Mouse (Mus musculus) erythroblast, embryonic 14.5 days (primary cell): ENCODE data around the gene Chpf2.

Experiments
- GATA1 ChIP-seq: IDR thresholded peaks from 2 replicates; pipeline ENCODE4 v1.6.1; 2012; ENCODE audit warnings: low read length, inconsistent platforms, mixed read lengths
- TAL1 ChIP-seq: IDR thresholded peaks from 3 replicates; pipeline ENCODE4 v1.6.1; 2012; ENCODE audit warnings: low read length, inconsistent platforms, mixed read lengths

DNA sequence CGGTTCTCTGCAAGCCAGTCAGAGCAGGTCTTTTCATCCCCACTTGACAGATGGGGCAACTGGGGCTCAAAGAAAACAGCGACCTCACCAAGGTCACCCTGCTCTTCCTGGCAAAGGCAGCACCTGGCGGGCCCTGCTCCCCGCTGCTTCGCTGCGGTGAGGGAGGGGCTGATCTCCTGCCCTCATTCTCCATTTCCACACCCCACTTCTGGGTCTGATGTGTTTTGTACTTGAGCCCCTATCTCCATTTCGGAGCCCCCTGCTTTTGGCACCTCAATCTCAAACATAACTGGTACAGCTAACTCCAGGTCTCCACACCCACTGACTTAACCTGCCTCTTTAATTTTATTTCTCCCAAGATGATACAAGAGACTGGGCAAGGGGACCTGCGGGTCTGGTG is 12.6 kb downstream of the Chpf2 start:
- no peak for TF ChIP-seq GATA1
- TF ChIP-seq TAL1 = no peak
